Mouse (Mus musculus) myocyte (in vitro differentiated cells): Measurements from ENCODE around the gene Serpina3c. TPM values are rescaled to one million over a fixed set of nuclear protein-coding genes. Genes with fewer than 3 reads are reported as not detected.

Experiments used
- H3K27me3 ChIP-seq: one replicate; pipeline ENCODE4 v1.6.1; 2011; ENCODE audit not compliant: control insufficient read depth, insufficient read depth, insufficient read length
- H3K36me3 ChIP-seq: one replicate; pipeline ENCODE4 v1.6.1; 2011; ENCODE audit not compliant: control insufficient read depth, insufficient read depth
- H3K4me2 ChIP-seq: one replicate; pipeline ENCODE4 v1.6.1; 2011; ENCODE audit warnings: low read depth, control low read depth
- H3K4me3 ChIP-seq: one replicate; pipeline ENCODE4 v1.5.1; 2011; ENCODE audit warnings: mild to moderate bottlenecking, control low read depth, moderate library complexity
- H3K79me2 ChIP-seq: one replicate; pipeline ENCODE4 v1.6.1; 2011; ENCODE audit not compliant: control insufficient read depth, insufficient read depth
- H3ac ChIP-seq: one replicate; pipeline ENCODE4 v1.6.1; 2011; ENCODE audit not compliant: control insufficient read depth, insufficient read length
- CEBPB ChIP-seq: IDR thresholded peaks from 2 replicates; pipeline ENCODE4 v1.6.1; 2011; ENCODE audit warnings: mild to moderate bottlenecking, moderate library complexity; ENCODE audit not compliant: poor library complexity, insufficient read depth, severe bottlenecking
- E2F4 ChIP-seq: IDR thresholded peaks from one replicate; pipeline ENCODE4 v1.6.1; 2011; ENCODE audit warnings: mild to moderate bottlenecking, control low read depth, moderate library complexity; ENCODE audit not compliant: insufficient read depth
- MAX ChIP-seq: IDR thresholded peaks from one replicate; pipeline ENCODE4 v1.6.1; 2011; ENCODE audit warnings: low read depth, mild to moderate bottlenecking, control low read depth
- MYOD1 ChIP-seq, 3 experiments: IDR thresholded peaks; one replicate each; pipeline ENCODE4 v1.6.1; 2011; ENCODE audit warnings: control low read depth in 2 of 3, low read depth in 2 of 3, mild to moderate bottlenecking in 2 of 3, moderate library complexity in 1 of 3; ENCODE audit not compliant: insufficient read length in 2 of 3, control insufficient read depth in 1 of 3
- MYOG ChIP-seq, 3 experiments: IDR thresholded peaks; one replicate each; pipeline ENCODE4 v1.6.1; 2011; ENCODE audit warnings: control low read depth in 2 of 3, low read depth in 2 of 3, mild to moderate bottlenecking in 2 of 3; ENCODE audit not compliant: insufficient read length in 2 of 3, control insufficient read depth in 1 of 3, insufficient read depth in 1 of 3
- POLR2A ChIP-seq: IDR thresholded peaks from one replicate; pipeline ENCODE4 v1.6.1; 2011; ENCODE audit warnings: low read depth, mild to moderate bottlenecking, control low read depth, moderate library complexity; ENCODE audit not compliant: insufficient read length
- POLR2AphosphoS2 ChIP-seq: IDR thresholded peaks from one replicate; pipeline ENCODE4 v1.6.1; 2011; ENCODE audit warnings: low read depth, control low read depth; ENCODE audit not compliant: insufficient read length
- REST ChIP-seq: IDR thresholded peaks from one replicate; pipeline ENCODE4 v1.6.1; 2011; ENCODE audit warnings: mild to moderate bottlenecking, control low read depth, moderate library complexity; ENCODE audit not compliant: insufficient read depth, insufficient read length
- SRF ChIP-seq: IDR thresholded peaks from one replicate; pipeline ENCODE4 v1.6.1; 2011; ENCODE audit warnings: low read depth; ENCODE audit not compliant: control insufficient read depth, insufficient read length
- TCF12 ChIP-seq: IDR thresholded peaks from one replicate; pipeline ENCODE4 v1.6.1; 2011; ENCODE audit warnings: mild to moderate bottlenecking, control low read depth; ENCODE audit not compliant: poor library complexity, insufficient read depth, severe bottlenecking
- TCF3 ChIP-seq: IDR thresholded peaks from one replicate; pipeline ENCODE4 v1.6.1; 2011; ENCODE audit warnings: low read depth, control low read depth; ENCODE audit not compliant: insufficient read length
- USF1 ChIP-seq: IDR thresholded peaks from one replicate; pipeline ENCODE4 v1.6.1; 2011; ENCODE audit warnings: low read depth, mild to moderate bottlenecking, control low read depth, moderate library complexity
- polyA plus RNA-seq: library from polyadenylated mRNA; unstranded; fragments of >200 nt; fragmentation: generic; extraction: Trizol; gene quantifications from one replicate; pipeline ENCODE4 v1.2.1, GENCODE M21; 2012; ENCODE audit warnings: missing spikeins

The Serpina3c gene
- polyA plus RNA-seq, 1 experiment: not detected

DNA sequence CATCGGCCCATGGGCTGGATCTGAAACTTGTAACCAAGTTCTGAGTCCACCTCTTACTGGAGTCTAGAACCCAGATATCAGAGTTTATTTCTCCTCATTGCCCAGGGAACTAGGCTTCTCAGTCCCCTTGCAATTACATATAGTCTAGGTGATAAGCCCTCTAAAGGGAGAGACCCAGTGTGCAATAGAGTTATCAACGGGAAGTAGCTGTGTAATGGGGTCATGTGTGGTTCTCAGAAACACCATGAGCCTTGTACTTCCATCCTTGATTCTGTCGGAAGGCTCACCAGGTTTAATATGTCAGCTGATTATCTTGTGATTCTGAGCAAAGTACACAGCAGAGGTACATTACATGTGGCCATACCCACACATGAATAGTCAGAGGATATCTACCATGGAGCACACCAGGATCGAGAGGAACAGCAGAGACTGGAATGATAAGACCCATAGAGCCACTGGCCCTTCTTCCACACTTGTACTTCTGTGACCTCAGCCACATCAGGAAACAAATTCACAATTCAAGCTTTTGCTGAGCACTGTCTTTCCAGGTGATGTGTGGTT, 13.0 kb downstream of the Serpina3c start:
- no peak overlapping the region for H3K4me2 ChIP-seq
- no peak overlapping the region for H3K4me3 ChIP-seq
- no peaks in the 10 kb centered on the region for H3K27me3 ChIP-seq
- no peaks in the 10 kb centered on the region for H3K79me2 ChIP-seq
- H3ac ChIP-seq: no peak overlapping the region
- TF ChIP-seq USF1: no peak
- no peaks in the 10 kb centered on the region for H3K36me3 ChIP-seq

DNA sequence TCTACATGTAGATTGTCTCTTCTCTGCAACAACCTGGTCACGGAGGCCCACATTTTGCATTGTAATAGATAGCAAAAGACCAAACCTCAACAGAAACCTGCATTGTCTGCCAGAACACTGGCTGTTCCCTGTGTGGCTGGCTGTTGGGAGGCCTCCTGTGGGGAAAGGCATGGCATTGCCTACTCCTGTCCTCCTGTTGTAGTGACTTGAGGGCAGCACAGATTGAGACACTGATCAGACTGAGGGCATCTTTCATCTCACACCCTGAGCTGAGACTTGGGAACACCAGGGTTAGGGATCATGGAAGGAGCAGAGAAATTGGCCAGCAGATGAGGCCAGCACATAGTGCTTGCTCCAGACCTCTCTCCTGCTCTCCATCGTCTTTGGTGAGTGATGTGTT, 15.5 kb downstream of the Serpina3c start:
- H3K4me2 ChIP-seq: no peak overlapping the region
- H3K36me3 ChIP-seq: no peaks in the 10 kb centered on the region
- TF ChIP-seq MYOG (IDR thresholded peaks at IDR 0.05; ENCODE audit: control insufficient read depth in 1 of 3, insufficient read depth in 1 of 3, insufficient read length in 2 of 3, low read depth in 2 of 3) (no peak), REST (no peak), POLR2AphosphoS2 (no peak), USF1 (no peak), CEBPB (no peak), SRF (no peak), TCF3 (no peak), MYOD1 (IDR thresholded peaks at IDR 0.05; ENCODE audit: control insufficient read depth in 1 of 3, insufficient read length in 2 of 3, low read depth in 2 of 3) (no peak), E2F4 (no peak), TCF12 (no peak), POLR2A (no peak), MAX (no peak)
- H3K4me3 ChIP-seq: no peak overlapping the region
- H3ac ChIP-seq: no peak overlapping the region
- H3K27me3 ChIP-seq: no peaks in the 10 kb centered on the region
- H3K79me2 ChIP-seq: no peaks in the 10 kb centered on the region

DNA sequence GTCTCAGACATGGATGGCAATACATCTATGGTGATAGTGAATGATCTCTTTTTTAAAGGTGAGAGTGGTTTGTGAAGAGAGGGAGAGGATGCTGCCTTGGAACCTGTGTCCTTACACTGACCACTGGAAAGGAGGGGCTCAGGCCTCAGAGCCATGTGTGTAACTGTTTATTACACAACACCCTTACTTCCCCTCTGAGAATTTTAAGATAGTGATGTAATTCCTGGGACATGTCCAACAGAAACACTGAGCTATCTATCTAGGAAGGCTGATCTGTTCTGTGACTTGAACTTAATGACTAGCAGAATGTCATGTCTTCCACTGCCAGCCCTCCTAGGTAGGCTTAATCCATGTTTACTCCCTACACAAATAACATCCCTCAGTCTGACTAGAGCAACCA, 22.6 kb downstream of the Serpina3c start:
- Histone ChIP-seq H3K4me2 (no peak overlapping the region), H3ac (no peak overlapping the region), H3K79me2 (no peaks in the 10 kb centered on the region), H3K27me3 (no peaks in the 10 kb centered on the region), H3K36me3 (no peaks in the 10 kb centered on the region), H3K4me3 (no peak overlapping the region)
- no peak for TF ChIP-seq MYOD1 (IDR thresholded peaks at IDR 0.05; ENCODE audit: control insufficient read depth in 1 of 3, insufficient read length in 2 of 3, low read depth in 2 of 3)
- TF ChIP-seq CEBPB: no peak
- TF ChIP-seq E2F4: no peak
- no peak for TF ChIP-seq TCF12
- no peak for TF ChIP-seq POLR2AphosphoS2
- no peak for TF ChIP-seq MAX
- no peak for TF ChIP-seq USF1

DNA sequence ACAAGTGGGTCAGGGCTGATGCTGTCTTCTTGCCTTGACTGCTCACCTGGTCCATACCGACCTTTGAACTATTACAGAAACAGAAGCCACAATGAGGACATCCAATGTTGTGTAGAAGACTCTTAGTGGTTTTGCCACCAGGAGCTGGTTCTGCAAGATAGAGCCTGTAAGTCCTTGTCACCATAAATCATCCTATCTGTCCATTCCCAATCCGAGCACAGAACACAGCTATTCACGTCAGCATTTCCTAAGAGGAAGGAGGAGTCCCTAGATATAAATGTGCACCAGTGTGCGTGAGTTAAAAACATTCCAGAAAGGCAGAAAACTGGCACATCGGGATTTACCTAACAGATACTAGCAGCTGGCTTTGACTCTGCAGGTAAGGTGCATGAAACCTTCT, 26.0 kb downstream of the Serpina3c start, which contains the start of gene Serpina3b:
TSS of gene Serpina3b (plus strand) at position 301 of the 400 bp plus-strand sequence.
- Histone ChIP-seq H3K36me3 (no peaks in the 10 kb centered on the region), H3K79me2 (no peaks in the 10 kb centered on the region), H3K4me3 (no peak within 1 kb of the TSS), H3K4me2 (no peak within 1 kb of the TSS), H3K27me3 (no peaks in the 10 kb centered on the region), H3ac (no peak within 1 kb of the TSS)
- TF ChIP-seq SRF: no peak
- no peak for TF ChIP-seq MAX
- no peak for TF ChIP-seq TCF12
- no peak for TF ChIP-seq MYOG (IDR thresholded peaks at IDR 0.05; ENCODE audit: control insufficient read depth in 1 of 3, insufficient read depth in 1 of 3, insufficient read length in 2 of 3, low read depth in 2 of 3)
- no peak for TF ChIP-seq POLR2AphosphoS2
- TF ChIP-seq MYOD1 (IDR thresholded peaks at IDR 0.05; ENCODE audit: control insufficient read depth in 1 of 3, insufficient read length in 2 of 3, low read depth in 2 of 3): no peak
- TF ChIP-seq REST: no peak
- no peak for TF ChIP-seq TCF3
- TF ChIP-seq CEBPB: no peak
- no peak for TF ChIP-seq USF1

DNA sequence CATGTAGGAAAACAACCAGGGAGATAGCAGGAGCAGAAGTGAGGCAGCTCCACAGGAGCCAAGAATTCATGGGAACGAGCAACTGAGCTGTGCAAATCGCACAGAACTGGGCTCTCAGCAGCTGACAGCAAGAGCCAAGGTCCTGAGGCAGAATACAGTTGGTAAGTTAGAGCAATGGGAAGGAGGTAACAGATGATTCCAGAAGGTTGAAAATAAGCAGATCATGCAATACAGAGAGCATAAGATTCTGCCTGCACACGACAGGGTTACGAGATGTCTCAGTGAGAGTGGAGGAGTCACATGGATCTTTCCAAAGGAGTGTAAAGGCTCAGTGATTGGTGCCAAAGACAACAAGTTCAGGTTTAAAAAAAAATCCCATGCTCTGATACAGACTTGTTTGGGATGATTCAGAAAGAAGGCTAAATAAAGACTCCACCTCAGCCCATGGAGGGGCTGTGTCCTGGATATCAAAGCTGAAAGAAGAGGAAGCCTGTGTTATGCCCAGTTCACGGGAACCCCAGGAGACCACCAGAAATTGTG, 28.6 kb downstream of the Serpina3c start:
- H3K4me3 ChIP-seq: no peak overlapping the region
- H3K27me3 ChIP-seq: no peaks in the 10 kb centered on the region
- no peak overlapping the region for H3K4me2 ChIP-seq
- H3K79me2 ChIP-seq: no peaks in the 10 kb centered on the region
- TF ChIP-seq SRF (no peak), USF1 (no peak), MYOD1 (IDR thresholded peaks at IDR 0.05; ENCODE audit: control insufficient read depth in 1 of 3, insufficient read length in 2 of 3, low read depth in 2 of 3) (no peak), POLR2AphosphoS2 (no peak), E2F4 (no peak), POLR2A (no peak), MAX (no peak), TCF12 (no peak)
- no peaks in the 10 kb centered on the region for H3K36me3 ChIP-seq
- H3ac ChIP-seq: no peak overlapping the region
